Mouse (Mus musculus): ENCODE data around the gene Nab2.
A peak's percentile ranks its signal among the peaks of the same experiment; 100 is the strongest.

GRCm38 (mm10) chr10:127667269-127668092 lies 887 bp downstream of the Nab2 start:
- TF ChIP-seq POLR2A (IDR thresholded peaks at IDR 0.05; ENCODE audit: low read depth, low read length) (peak; percentile 14), CTCF (conservative IDR thresholded peaks at IDR 0.05; ENCODE audit: insufficient read depth, insufficient read length, low read depth, low read length) (no peak)
